Mouse (Mus musculus): Measurements from ENCODE around the gene Maff. TPM values are rescaled to one million over a fixed set of nuclear protein-coding genes. Genes with fewer than 3 reads are reported as not detected.
A peak's percentile ranks its signal among the peaks of the same experiment; 100 is the strongest.

Maff gene
- polyA plus RNA-seq, 1 experiment = 3.6 TPM

GRCm38 (mm10) chr15:79321733-79322190 lies 24.7 kb upstream of the Maff start:
- WGBS = 67% methylated on average over 5 of the region's 5 CpGs
- no peak for TF ChIP-seq POLR2A (IDR thresholded peaks at IDR 0.05; ENCODE audit: borderline replicate concordance, control insufficient read depth, low read depth, low read length)
- TF ChIP-seq CTCF (IDR thresholded peaks at IDR 0.05; ENCODE audit: control insufficient read depth, insufficient read depth, low read length) = no peak
- Histone ChIP-seq H3K4me1 (ENCODE audit: control insufficient read depth, insufficient read depth, low read length) (peaks cover 11% of the 10 kb centered on the region; the same call in 1 of the 2 replicates), H3K27ac (ENCODE audit: control insufficient read depth, insufficient read depth, low read depth, low read length, poor library complexity) (no peak overlapping the region), H3K4me3 (replicated peaks; ENCODE audit: control insufficient read depth, low read depth, low read length) (no peak overlapping the region)

- Histone ChIP-seq H3K4me3 (replicated peaks; ENCODE audit: control insufficient read depth, low read depth, low read length) (no peak overlapping the region), H3K27ac (ENCODE audit: control insufficient read depth, insufficient read depth, low read depth, low read length, poor library complexity) (no peak overlapping the region; the same call in 1 of the 2 replicates), H3K4me1 (ENCODE audit: control insufficient read depth, insufficient read depth, low read length) (peaks cover 11% of the 10 kb centered on the region; the same call in 1 of the 2 replicates)
- TF ChIP-seq CTCF (IDR thresholded peaks at IDR 0.05; ENCODE audit: control insufficient read depth, insufficient read depth, low read length) (no peak), POLR2A (IDR thresholded peaks at IDR 0.05; ENCODE audit: borderline replicate concordance, control insufficient read depth, low read depth, low read length) (no peak)
- WGBS = 34% methylated on average over 11 of the region's 11 CpGs
Measured at GRCm38 (mm10) chr15:79322281-79322990, 24.0 kb upstream of the Maff start.

GRCm38 (mm10) chr15:79322991-79323790 lies 23.2 kb upstream of the Maff start:
- TF ChIP-seq CTCF (IDR thresholded peaks at IDR 0.05; ENCODE audit: control insufficient read depth, insufficient read depth, low read length) = no peak
- no peak for TF ChIP-seq POLR2A (IDR thresholded peaks at IDR 0.05; ENCODE audit: borderline replicate concordance, control insufficient read depth, low read depth, low read length)
- WGBS = 20% methylated on average over 6 of the region's 6 CpGs
- no peak overlapping the region for H3K4me3 ChIP-seq (replicated peaks; ENCODE audit: control insufficient read depth, low read depth, low read length)
- H3K4me1 ChIP-seq (ENCODE audit: control insufficient read depth, insufficient read depth, low read length) = peaks cover 11% of the 10 kb centered on the region; the same call in 1 of the 2 replicates
- peak overlapping the region; percentile 59 for H3K27ac ChIP-seq (ENCODE audit: control insufficient read depth, insufficient read depth, low read depth, low read length, poor library complexity)

- TF ChIP-seq CTCF (IDR thresholded peaks at IDR 0.05; ENCODE audit: control insufficient read depth, insufficient read depth, low read length) (no peak), POLR2A (IDR thresholded peaks at IDR 0.05; ENCODE audit: borderline replicate concordance, control insufficient read depth, low read depth, low read length) (no peak)
- Histone ChIP-seq H3K27ac (ENCODE audit: control insufficient read depth, insufficient read depth, low read depth, low read length, poor library complexity) (peak overlapping the region; percentile 59), H3K4me3 (replicated peaks; ENCODE audit: control insufficient read depth, low read depth, low read length) (no peak overlapping the region), H3K4me1 (ENCODE audit: control insufficient read depth, insufficient read depth, low read length) (peaks cover 11% of the 10 kb centered on the region; the same call in 1 of the 2 replicates)
- WGBS = 52% methylated on average over 4 of the region's 4 CpGs
Measured at GRCm38 (mm10) chr15:79323791-79324155, 22.6 kb upstream of the Maff start.

- H3K4me1 ChIP-seq (ENCODE audit: control insufficient read depth, insufficient read depth, low read length) = peaks cover 11% of the 10 kb centered on the region; the same call in 1 of the 2 replicates
- no peak overlapping the region for H3K4me3 ChIP-seq (replicated peaks; ENCODE audit: control insufficient read depth, low read depth, low read length)
- no peak overlapping the region for H3K27ac ChIP-seq (ENCODE audit: control insufficient read depth, insufficient read depth, low read depth, low read length, poor library complexity)
- 87% methylated on average over 3 of the region's 3 CpGs for WGBS
- TF ChIP-seq POLR2A (IDR thresholded peaks at IDR 0.05; ENCODE audit: borderline replicate concordance, control insufficient read depth, low read depth, low read length) = no peak
- no peak for TF ChIP-seq CTCF (IDR thresholded peaks at IDR 0.05; ENCODE audit: control insufficient read depth, insufficient read depth, low read length)
Measured at GRCm38 (mm10) chr15:79324373-79324772, 22.0 kb upstream of the Maff start.

GRCm38 (mm10) chr15:79325742-79326141 lies 20.7 kb upstream of the Maff start:
- H3K4me3 ChIP-seq (replicated peaks; ENCODE audit: control insufficient read depth, low read depth, low read length) = no peak overlapping the region
- 61% methylated on average over 3 of the region's 3 CpGs for WGBS
- TF ChIP-seq POLR2A (IDR thresholded peaks at IDR 0.05; ENCODE audit: borderline replicate concordance, control insufficient read depth, low read depth, low read length) (no peak), CTCF (IDR thresholded peaks at IDR 0.05; ENCODE audit: control insufficient read depth, insufficient read depth, low read length) (no peak)

GRCm38 (mm10) chr15:79326264-79326663 lies 20.2 kb upstream of the Maff start:
- Histone ChIP-seq H3K27ac (ENCODE audit: control insufficient read depth, insufficient read depth, low read depth, low read length, poor library complexity) (no peak overlapping the region), H3K4me3 (replicated peaks; ENCODE audit: control insufficient read depth, low read depth, low read length) (no peak overlapping the region)
- 31% methylated on average over 4 of the region's 4 CpGs for WGBS

More at GRCm38 (mm10) chr15:79325742-79326141, 20.7 kb upstream of the Maff start:
- H3K27ac ChIP-seq (ENCODE audit: control insufficient read depth, insufficient read depth, low read depth, low read length, poor library complexity) = no peak overlapping the region
- peaks cover 11% of the 10 kb centered on the region; the same call in 1 of the 2 replicates for H3K4me1 ChIP-seq (ENCODE audit: control insufficient read depth, insufficient read depth, low read length)

More at GRCm38 (mm10) chr15:79326264-79326663, 20.2 kb upstream of the Maff start:
- H3K4me1 ChIP-seq (ENCODE audit: control insufficient read depth, insufficient read depth, low read length) = peaks cover 11% of the 10 kb centered on the region; the same call in 1 of the 2 replicates
- no peak for TF ChIP-seq POLR2A (IDR thresholded peaks at IDR 0.05; ENCODE audit: borderline replicate concordance, control insufficient read depth, low read depth, low read length)
- no peak for TF ChIP-seq CTCF (IDR thresholded peaks at IDR 0.05; ENCODE audit: control insufficient read depth, insufficient read depth, low read length)

All from bone marrow, adult 2 months (tissue).